Mouse (Mus musculus) brown adipose tissue, adult 24 weeks (tissue): ENCODE results near the gene Adcy4. TPM values are rescaled to one million over a fixed set of nuclear protein-coding genes. Genes with fewer than 3 reads are reported as not detected.

ENCODE experiments used
- H3K27ac ChIP-seq: fragments of 200-500 bp; replicated peaks from 2 replicates; pipeline ENCODE4 v1.5.1; 2012; ENCODE audit warnings: low read depth, mild to moderate bottlenecking, low read length
- H3K4me1 ChIP-seq: fragments of 200-500 bp; 2 replicates; pipeline ENCODE4 v1.6.1; 2012; ENCODE audit warnings: low read length, mixed read lengths; ENCODE audit not compliant: control insufficient read depth, insufficient read depth, insufficient read length
- H3K4me3 ChIP-seq: fragments of 200-500 bp; 2 replicates; pipeline ENCODE4 v1.5.1; 2012; ENCODE audit warnings: low read depth, mild to moderate bottlenecking, low read length, moderate library complexity; ENCODE audit not compliant: insufficient read depth
- polyA plus RNA-seq: library from polyadenylated mRNA; stranded (reverse); fragments of >200 nt; gene quantifications from 2 replicates; pipeline ENCODE4 v1.2.4, GENCODE M21; 2012; ENCODE audit not compliant: missing spikeins, insufficient read depth, insufficient read length

Adcy4 gene
- polyA plus RNA-seq, 1 experiment: 4.1 TPM

DNA sequence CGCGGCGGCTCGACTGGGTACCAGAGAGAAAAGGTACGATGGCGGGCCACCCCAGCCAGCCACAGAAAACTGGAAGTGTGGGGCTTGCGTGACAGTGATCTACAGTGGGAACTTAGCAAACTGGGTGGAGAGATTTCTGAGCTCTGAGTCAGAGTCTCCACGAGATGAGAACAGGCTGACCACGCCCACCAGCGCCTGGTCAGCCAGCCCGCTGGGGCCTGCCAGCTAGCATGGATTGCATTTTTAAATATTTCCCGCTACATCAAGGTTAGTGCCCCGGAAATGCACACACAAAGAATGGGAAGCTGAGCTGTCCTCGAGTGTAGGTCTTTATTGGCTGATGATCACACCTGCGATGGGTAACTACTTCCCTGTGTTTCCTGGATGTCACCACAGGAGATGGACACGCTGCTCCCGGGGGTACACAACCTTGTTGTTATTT, 31.4 kb upstream of the Adcy4 start:
- Histone ChIP-seq H3K4me3 (peak overlapping the region; percentile 61), H3K4me1 (no peaks in the 10 kb centered on the region), H3K27ac (0 out of 2 replicates have a peak overlapping the region, but pooled peaks have one; percentile 2)

GRCm38 (mm10) chr14:55814885-55815284, 31.0 kb upstream of the Adcy4 start:
- Histone ChIP-seq H3K27ac (0 out of 2 replicates have a peak overlapping the region, but pooled peaks have one; percentile 2), H3K4me3 (peak overlapping the region; percentile 61), H3K4me1 (no peaks in the 10 kb centered on the region)

DNA sequence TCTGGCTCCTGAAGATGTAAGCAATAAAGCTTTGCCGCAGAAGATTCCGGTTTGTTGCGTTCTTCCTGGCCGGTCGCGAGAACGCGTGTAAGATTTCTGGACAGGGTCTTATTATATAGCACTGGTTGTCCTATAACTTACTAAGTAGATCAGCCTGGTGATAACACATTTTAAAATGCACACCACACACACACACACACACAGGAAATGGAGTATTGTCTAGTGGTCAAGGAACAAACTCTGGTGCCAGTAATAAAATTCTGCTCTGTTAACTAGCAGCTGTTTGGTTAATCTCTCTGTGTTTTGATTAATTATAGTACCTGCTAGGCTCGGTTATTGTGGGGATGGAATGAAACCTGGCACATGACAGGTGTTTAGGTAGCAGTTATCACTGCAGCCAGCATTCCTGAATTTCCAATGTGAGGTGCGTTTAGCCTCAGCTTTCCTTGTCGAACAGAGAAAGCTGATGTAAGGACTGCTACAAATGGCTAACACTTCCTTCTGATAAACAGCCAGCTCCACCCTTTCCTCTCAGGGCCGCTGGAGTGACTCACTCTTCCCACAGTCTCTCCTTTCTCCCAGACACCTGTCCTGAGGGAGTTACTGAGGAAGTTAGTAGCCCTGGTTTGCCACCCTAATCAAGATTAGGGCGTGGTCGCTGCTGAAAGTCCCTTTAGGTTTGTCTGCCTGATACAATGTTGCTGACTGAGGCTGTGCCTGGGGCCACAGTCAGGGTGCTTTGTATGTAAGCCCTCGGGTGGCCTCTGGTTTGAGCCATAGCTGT, 11.7 kb upstream of the Adcy4 start:
- H3K27ac ChIP-seq: peak overlapping the region; percentile 86
- peaks cover 7% of the 10 kb centered on the region; the same call in 1 of the 2 replicates for H3K4me1 ChIP-seq
- no peak overlapping the region for H3K4me3 ChIP-seq

- Histone ChIP-seq H3K27ac (no peak overlapping the region), H3K4me3 (no peak overlapping the region), H3K4me1 (peaks cover 7% of the 10 kb centered on the region; the same call in 1 of the 2 replicates)
Measured at GRCm38 (mm10) chr14:55793946-55794345, 10.1 kb upstream of the Adcy4 start.

GRCm38 (mm10) chr14:55793461-55793860, 9.6 kb upstream of the Adcy4 start:
- Histone ChIP-seq H3K27ac (peak overlapping the region; percentile 9), H3K4me1 (peaks cover 7% of the 10 kb centered on the region), H3K4me3 (no peak overlapping the region)

DNA sequence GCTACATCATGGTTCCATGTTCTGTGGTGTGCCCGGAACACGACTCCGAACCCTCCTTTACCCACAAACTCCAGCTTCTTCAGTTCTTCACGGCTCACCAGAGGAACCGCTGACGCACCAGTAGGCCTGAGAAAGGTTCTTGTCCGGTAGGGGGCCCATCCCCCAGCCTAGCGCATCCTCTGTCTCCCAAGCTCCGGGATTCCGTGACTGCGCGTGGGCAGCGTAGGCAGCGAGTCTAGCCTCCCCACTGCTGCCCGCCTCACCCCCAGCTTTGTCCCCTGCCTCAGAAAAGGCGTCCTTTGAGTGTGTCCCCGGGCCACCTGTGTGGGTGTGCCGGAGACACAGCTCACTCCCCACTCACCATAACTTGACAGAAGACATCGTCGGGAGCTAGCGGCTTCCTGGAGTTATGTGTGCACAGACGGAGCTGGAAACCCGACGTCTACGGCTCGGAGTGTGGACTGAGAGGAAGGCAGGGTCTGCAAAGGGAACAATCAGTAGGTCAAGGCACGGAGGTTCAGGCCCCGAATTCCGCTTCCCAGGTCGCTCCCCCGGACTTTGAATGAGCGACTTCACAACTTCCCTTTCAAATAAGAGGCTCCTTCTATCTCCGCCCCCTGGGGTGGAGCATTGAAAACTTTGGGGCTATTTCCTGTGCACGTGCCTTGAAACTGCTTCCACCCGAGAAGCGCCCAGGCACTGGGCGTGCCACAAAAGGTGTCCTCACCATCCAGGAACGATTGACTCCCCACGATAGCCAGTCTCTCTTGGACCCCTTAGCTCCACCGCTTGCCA, 4.6 kb upstream of the Adcy4 start, which contains the start of gene Ripk3:
Gene Ripk3, minus strand, starts transcription at position 610 of the 795 bp plus-strand sequence.
- peaks cover 5% of the 10 kb centered on the region for H3K4me1 ChIP-seq
- peak within 1 kb of the TSS; percentile 18 for H3K27ac ChIP-seq
- peak within 1 kb of the TSS; percentile 58 for H3K4me3 ChIP-seq

DNA sequence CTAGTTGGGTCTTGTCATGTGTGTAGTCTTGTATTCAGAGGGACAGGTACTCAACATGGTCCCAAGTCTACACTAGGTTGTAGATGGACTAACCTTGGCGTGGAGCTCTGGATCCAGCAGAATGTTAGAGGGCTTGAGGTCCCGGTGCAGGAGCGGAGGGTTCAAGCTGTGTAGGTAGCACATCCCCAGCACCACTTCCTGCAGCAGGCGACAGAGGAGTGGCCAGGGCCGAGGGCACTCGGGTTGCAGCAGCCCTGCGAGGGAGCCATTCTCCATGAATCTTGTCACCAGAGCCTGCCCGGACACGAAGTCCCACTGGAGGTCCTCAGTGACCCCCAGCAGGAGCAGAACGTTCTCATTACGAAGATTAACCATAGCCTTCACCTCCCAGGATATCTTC, 3.8 kb upstream of the Adcy4 start:
- Histone ChIP-seq H3K27ac (no peak overlapping the region), H3K4me3 (peak overlapping the region; percentile 58), H3K4me1 (peaks cover 2% of the 10 kb centered on the region)

GRCm38 (mm10) chr14:55785195-55785594, 1.3 kb upstream of the Adcy4 start:
- H3K4me3 ChIP-seq: no peak overlapping the region
- H3K4me1 ChIP-seq: peaks cover 2% of the 10 kb centered on the region
- no peak overlapping the region for H3K27ac ChIP-seq

GRCm38 (mm10) chr14:55783171-55783957, 531 bp downstream of the Adcy4 start:
- peak overlapping the region; percentile 99 for H3K27ac ChIP-seq
- H3K4me3 ChIP-seq: peak overlapping the region; percentile 93
- H3K4me1 ChIP-seq: peaks cover 2% of the 10 kb centered on the region

GRCm38 (mm10) chr14:55782361-55782960, 1.4 kb downstream of the Adcy4 start:
- Histone ChIP-seq H3K27ac (peak overlapping the region; percentile 93), H3K4me3 (peak overlapping the region; percentile 59), H3K4me1 (no peaks in the 10 kb centered on the region; the same call in 1 of the 2 replicates)

DNA sequence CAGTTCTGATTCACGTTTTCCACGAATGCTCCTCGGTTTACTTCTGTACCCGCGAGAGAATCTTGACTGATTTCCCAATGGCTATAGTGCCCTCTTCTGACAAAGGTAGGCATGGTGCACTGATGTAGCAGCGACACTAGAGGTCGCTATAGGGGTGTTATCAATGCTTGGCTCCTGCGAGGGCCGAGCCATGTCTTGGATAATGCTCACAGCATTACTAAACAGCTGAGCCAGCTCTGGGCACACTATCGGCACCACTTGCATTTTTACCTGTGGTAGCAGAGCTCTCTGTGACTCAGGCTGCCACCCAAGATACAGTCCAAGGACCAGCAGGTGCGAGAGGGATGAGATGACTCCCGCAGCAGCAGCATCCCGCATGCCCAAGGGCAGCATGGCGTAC, 2.6 kb downstream of the Adcy4 start:
- Histone ChIP-seq H3K4me3 (peak overlapping the region; percentile 38), H3K4me1 (no peaks in the 10 kb centered on the region; the same call in 1 of the 2 replicates), H3K27ac (0 out of 2 replicates have a peak overlapping the region, but pooled peaks have one; percentile 7)

DNA sequence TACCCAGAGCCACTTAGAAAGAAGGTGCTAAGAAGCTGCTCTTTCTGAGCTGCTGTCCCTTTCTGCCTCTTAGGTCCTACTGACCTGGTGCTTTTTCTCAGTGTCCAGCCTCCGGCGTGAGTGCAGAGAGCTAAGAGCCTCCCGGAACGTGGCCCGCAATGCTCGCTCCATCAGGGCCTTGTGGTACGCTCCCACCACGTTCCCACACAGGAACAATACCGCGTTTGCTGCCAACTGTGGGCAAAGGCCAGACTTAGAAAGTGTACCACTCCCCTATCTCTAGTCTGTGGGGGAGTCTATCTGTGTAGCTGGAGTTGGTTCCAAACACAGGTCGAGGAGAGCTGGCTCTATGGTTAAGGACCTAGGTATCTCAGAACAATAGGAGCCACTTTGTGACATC, 3.2 kb downstream of the Adcy4 start:
- no peak overlapping the region for H3K27ac ChIP-seq
- no peak overlapping the region for H3K4me3 ChIP-seq
- no peaks in the 10 kb centered on the region; the same call in 1 of the 2 replicates for H3K4me1 ChIP-seq

GRCm38 (mm10) chr14:55779656-55780055, 4.2 kb downstream of the Adcy4 start:
- Histone ChIP-seq H3K4me1 (no peaks in the 10 kb centered on the region; the same call in 1 of the 2 replicates), H3K4me3 (no peak overlapping the region)

GRCm38 (mm10) chr14:55778686-55779085, 5.2 kb downstream of the Adcy4 start:
- Histone ChIP-seq H3K27ac (no peak overlapping the region), H3K4me3 (no peak overlapping the region), H3K4me1 (no peaks in the 10 kb centered on the region; the same call in 1 of the 2 replicates)

More at GRCm38 (mm10) chr14:55779656-55780055, 4.2 kb downstream of the Adcy4 start:
- H3K27ac ChIP-seq: no peak overlapping the region
